Mouse (Mus musculus): ENCODE measurements around the gene Dnhd1. TPM values are rescaled to one million over a fixed set of nuclear protein-coding genes. Genes with fewer than 3 reads are reported as not detected.
"Not testable (repeated sequence)": the region's sequence is repeated elsewhere in the genome, so short reads cannot be mapped to it uniquely, and the experiment has no call there.

Dnhd1 gene
- total RNA-seq, 1 experiment from 2014 or later = 1.5 TPM

DNA sequence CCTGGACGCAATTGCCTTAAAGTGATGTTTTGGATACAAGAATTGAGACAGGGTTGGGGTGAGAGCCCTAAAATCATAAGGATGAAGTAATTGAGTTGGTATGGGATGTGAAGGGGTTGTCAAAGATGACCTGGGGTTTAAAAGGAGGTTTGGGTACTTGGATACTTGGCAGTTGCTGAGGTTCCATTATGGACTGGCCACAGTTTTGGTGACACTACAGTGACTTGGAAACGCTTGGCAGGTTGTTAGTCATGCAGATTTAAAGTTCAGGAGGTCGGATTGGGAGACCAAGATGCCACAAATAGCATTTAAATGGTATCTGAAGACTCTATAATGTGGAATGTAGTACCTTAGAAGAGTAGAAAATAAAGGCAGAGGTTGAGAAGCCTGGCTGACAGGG, 87.0 kb downstream of the Dnhd1 start:
- ATAC-seq (replicated peaks; ENCODE audit: low read depth, poor library complexity, severe bottlenecking) = no peak

DNA sequence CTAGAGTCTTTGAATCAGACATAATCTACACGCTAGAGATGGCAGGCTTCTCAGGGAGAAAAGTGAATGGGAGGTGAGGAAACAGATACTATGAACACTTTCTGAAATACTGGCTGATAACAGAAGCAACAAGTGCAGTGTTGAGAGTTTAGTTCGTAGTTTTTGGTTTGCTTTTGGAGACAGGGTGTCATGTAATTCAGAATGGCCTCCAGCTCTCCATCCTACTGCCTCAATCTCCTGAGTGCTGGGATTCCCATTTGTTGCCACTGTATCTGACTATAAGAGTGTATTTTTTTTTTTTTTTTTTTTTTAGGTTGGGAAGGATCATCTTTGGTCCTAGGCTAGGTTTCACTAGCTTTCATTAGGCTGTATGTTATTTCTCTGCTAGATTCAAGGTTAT, 87.7 kb downstream of the Dnhd1 start:
- ATAC-seq (replicated peaks; ENCODE audit: low read depth, poor library complexity, severe bottlenecking) = no peak

DNA sequence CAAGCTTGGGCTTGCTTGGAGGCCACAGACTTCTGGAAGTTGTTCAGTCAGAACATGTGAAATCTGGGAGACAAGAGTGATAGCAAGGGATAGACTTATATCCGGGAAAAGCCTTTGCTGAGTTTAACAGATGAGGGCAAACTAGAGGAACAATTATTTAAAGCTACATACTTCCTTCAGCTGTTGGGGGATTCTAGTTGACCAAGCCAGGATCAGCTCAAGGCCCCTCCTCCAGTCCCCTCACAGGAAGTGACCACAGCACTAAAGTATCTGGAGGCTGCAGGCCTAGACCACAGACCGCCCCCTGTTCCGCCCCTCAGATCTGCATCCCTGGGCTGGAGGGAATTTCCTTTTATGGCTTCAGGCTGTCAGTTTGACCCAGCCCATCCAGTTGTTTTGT, 88.3 kb downstream of the Dnhd1 start:
- ATAC-seq (replicated peaks; ENCODE audit: low read depth, poor library complexity, severe bottlenecking) = peak; percentile 72

DNA sequence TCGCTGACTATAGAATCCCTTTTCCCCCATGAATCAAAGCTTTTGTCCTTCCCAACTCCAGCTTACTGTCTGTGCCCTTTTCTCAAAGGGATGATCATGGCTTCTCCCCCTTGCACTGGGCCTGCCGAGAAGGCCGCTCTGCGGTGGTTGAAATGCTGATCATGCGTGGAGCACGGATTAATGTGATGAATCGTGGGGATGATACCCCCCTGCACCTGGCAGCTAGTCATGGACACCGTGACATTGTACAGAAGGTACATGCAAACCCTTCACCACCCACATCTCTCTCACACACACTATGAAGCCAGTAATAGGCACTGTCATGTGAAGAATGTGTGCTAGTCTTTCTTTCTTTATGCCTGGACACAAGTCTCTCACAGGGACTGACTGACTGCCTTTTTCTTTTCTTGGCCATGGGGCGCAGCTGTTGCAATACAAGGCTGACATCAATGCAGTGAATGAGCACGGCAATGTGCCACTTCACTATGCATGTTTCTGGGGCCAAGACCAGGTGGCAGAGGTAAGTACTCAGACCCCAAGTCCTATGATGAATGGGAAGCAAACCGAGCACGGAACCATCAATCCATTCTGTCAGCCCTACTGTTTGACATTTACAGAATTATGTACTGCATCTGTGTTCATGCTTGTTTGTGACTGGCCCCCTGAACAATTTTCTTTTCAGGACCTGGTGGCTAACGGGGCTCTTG, 89.6 kb downstream of the Dnhd1 start:
- no peak for ATAC-seq (replicated peaks; ENCODE audit: low read depth, poor library complexity, severe bottlenecking)

DNA sequence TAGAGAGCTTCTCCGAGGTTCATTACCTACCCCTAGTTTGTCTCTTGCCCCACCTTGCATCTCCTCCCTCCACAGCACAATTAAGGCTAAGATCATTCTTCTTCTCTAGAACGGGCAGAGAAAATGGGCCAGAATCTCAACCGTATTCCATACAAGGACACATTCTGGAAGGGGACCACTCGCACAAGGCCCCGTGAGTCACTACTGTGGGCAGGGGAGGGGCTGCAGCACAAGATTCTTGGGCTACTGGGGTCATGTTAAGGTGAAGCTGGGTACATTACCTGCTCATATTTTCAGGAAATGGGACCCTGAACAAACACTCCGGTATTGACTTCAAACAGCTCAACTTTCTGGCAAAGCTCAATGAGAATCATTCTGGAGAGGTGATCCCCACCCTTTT, 90.2 kb downstream of the Dnhd1 start:
- no peak for ATAC-seq (replicated peaks; ENCODE audit: low read depth, poor library complexity, severe bottlenecking)

DNA sequence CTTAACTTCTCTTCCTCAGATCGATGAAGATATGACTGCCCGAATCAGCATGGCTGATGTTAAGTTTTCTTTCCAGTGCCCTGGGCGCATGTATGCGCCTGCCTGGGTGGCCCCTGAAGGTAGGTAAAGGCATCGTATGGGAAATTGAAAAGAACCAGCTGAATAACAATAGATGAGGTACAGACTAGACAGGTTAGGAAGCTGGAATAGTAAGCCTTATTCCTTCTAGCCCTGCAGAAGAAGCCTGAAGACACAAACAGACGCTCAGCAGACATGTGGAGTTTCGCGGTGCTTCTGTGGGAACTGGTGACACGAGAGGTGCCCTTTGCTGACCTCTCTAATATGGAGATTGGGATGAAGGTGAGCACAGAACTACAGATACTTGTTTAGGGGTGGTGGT, 91.4 kb downstream of the Dnhd1 start:
- no peak for ATAC-seq (replicated peaks; ENCODE audit: low read depth, poor library complexity, severe bottlenecking)

DNA sequence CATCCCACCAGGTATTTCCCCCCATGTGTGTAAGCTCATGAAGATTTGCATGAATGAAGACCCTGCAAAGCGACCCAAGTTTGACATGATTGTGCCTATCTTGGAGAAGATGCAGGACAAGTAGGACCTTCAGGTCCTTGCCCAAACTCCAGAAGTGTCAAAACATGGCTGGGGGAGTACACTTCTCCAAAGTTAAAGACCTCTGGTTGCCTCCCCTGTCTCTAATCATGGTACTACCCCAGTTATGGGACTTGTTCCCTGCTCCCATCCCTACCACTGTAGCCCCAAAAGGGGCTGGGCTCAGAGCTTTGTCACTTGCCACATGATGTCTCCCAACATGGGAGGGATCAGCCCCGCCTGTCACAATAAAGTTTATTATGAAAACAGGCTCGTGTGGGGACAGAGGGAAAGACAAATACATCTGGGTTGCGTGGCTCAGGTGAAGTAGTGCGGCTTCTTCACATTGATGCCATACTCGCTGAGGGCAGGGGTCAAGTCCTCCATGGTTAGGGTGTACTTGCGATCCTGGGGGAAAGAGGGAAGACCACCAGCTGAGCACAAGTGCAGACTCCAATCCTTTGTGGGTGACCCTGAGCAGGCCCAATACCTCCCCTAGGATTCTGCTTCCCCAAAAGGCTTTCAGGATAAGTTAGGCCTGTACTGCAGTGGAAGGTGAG, 92.0 kb downstream of the Dnhd1 start:
- not testable (repeated sequence) for ATAC-seq (replicated peaks; ENCODE audit: low read depth, poor library complexity, severe bottlenecking)

DNA sequence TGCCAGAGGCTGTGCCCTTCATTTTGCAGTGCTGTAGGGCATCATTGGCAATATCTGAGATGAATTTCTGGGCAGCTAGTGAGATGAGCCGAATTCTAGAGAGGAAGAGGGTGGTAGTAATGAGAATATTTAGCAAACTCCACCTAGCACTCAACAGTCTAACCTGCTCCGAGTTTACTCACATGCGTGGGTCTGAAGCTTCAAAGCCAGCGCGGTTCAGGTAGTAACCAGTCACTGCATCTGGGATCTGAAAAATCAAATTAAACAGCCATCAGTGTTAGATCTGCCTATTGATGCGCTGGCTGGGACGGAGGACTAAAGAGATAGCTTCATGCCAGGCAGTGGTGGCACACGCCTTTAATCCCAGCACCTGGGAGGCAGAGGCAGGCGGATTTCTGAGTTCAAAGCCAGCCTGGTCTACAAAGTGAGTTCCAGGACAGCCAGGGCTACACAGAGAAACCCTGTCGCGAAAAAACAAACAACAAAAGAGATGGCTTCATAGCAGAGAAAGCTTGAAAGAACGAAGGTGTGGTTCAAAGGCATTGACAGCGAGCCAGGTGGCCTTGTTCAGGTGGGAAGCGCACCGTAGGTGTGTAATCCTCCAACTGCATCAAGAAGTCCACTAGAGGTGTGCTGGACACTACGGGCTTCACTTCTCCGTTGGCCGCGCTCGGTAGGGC, 92.8 kb downstream of the Dnhd1 start:
- ATAC-seq (replicated peaks; ENCODE audit: low read depth, poor library complexity, severe bottlenecking) = not testable (repeated sequence)

DNA sequence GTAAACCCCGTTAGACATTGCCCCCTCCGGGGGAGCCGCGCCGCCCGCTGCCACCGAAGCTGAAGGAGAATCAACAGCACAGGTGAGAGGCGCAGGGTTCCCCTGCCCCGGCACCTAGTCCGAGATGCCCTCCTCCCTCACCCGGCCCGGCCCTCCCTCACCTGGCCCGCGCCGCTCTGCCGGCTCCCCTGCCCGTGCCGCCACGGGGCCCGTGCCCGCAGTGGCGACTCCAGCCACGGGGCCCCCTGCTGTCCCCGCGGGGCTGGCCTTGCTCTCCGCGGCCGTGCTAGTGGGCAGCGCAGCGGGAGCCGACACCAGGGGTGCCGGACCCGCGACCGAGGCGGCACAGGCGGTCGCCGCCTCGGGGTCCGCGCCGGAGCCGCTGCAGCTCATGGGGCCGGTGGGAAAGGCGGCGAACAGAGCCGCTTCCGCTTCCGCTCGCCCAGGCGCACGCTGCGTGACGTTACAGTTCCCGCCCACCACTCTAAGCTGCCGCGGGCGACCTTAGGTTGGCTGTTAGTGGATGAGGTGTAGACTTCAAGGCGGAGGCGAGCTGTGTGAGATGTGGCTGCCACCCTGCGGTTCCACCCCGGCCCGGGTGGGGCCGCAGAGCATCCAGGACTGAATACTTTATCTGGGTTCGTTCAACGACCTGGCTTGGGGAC, 93.4 kb downstream of the Dnhd1 start, which contains the start of gene Taf10:
Gene Taf10, minus strand, starts transcription at position 436 of the 665 bp plus-strand sequence.
- ATAC-seq (replicated peaks; ENCODE audit: low read depth, poor library complexity, severe bottlenecking) = peak; percentile 98

DNA sequence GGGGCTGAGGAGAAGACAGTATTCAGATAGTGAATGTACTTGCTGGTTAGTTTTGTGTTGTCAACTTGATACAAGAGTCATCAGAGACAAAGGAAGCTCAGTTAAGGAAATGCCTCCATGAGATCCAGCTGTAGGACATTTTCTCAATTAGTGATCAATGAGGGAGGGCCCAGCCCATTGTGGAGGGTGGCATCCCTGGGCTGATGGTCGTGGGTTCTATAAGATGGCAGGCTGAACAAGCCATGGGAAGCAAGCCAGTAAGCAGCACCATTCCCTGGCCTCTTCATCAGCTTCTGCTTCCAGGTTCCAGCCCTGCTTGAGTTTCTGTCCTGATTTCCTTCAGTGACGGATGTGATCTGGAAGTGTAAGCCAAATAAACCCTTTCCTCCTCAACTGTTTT, 97.1 kb downstream of the Dnhd1 start:
- no peak for ATAC-seq (replicated peaks; ENCODE audit: low read depth, poor library complexity, severe bottlenecking)

DNA sequence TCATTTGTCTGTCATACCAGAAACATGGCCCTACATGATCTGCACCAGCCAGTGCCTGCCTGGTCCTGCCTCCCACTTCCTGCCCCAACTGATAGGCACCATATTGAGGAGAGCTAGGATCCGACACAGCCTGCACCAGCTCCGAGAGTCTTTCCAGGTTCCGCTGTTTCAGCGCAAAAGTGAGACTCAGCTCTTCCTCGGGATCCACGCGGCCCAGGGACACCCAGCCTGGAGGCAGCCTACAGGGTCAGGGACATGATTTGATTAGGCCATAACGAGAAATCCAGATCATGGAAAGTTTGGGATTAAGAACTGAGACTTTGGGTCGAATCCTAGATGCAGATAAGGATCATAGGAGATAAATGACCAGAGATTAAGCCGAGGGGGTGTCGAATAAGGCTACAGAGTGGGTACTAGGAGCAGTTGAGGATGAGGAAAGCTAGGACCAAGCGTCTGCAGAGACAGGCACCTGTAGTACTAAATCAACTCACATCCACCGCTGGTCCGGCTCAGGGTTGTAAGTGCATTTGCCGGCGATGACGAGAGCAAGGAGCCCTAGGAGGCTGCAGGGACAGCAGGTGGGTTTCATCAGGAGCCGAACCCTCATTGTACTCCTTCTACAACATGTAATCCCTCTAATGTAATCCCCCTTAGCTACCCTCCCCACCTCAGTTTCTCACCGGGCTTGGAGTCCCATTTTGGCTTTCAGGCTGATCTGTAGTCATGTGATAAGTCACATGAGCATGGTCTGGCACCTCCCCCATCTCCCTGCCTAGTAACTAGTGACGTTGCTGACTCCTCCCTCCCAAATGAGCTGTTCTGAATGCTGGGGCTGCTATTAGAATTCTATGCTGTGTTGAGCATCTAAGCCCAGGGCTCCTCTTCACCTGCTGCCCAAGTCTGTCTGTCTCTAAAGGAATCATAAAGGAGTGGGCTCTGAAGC, 101.1 kb downstream of the Dnhd1 start, which contains the start of gene Tpp1:
Gene Tpp1, minus strand, starts transcription at position 745 of the 943 bp plus-strand sequence.
- peak; percentile 95 for ATAC-seq (replicated peaks; ENCODE audit: low read depth, poor library complexity, severe bottlenecking)

DNA sequence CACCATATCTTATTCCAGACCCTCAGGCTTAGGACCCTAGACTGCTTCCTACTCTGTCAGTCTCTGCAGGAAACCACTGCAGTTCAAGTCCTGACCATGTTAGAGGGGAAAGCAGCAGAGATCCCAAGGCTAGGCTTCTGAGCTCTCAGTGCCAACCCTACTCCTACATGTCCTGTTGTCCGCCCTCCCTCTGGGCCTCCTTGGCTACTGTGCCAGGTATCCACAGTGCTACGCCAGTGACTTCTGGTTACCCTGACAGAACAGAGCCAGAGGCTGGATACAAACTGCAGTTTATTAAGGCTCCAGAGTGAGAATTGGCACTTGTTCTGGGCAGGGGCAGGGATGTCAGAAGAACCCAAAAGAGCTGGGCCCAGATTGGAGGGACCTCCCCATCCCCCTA, 102.1 kb downstream of the Dnhd1 start:
- no peak for ATAC-seq (replicated peaks; ENCODE audit: low read depth, poor library complexity, severe bottlenecking)

DNA sequence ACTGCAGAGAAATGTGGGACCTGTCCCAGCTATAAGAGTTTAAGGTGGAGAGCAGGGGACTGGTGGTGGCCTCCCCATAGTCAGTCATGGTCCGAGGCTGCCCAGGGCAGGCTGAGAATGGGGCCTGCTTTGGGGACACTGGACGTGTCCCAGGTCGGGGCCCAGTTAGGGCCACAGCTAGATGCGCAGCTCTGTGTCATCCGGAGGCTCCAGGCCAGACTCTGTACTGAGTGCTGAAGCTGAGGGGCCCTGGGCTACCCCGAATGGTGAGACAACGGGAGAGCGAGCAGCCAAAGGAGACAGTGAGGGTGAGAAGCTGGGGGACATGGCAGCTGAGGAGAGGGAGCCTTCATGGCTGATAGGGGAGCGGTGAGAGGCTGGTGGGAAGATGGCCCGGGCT, 102.7 kb downstream of the Dnhd1 start:
- ATAC-seq (replicated peaks; ENCODE audit: low read depth, poor library complexity, severe bottlenecking) = no peak

DNA sequence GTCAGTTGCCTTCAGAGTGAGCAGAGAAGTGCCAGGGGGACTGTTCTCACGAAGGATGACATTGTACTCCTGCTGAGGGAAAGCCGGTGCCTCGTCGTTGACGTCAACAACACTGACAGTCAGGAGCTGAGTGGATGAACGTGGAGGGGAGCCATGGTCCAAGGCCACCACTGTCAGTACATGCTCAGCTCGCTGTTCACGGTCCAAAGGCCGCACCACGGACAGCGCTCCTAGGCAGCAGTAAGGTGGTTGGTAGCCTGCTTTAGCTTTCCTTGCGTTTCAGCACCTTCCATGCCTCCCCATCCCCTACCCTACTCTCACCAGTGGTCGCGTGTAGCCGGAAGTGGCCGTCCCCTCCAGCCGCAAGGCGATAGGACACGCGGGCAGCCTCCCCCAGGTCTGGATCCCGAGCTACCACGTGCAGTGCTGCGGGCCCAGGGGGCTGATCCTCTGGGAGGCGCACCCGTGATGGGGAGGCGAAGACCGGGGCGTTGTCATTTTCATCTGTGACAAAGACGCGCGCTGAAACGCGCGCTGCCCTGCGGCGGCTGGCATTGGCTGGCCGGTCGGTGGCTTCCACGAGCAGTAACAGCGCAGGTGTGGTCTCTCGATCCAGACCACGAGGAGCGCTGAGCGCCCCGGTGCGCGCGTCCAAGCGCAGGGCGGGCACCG, 111.3 kb downstream of the Dnhd1 start:
- ATAC-seq (replicated peaks; ENCODE audit: low read depth, poor library complexity, severe bottlenecking) = peak; percentile 38

DNA sequence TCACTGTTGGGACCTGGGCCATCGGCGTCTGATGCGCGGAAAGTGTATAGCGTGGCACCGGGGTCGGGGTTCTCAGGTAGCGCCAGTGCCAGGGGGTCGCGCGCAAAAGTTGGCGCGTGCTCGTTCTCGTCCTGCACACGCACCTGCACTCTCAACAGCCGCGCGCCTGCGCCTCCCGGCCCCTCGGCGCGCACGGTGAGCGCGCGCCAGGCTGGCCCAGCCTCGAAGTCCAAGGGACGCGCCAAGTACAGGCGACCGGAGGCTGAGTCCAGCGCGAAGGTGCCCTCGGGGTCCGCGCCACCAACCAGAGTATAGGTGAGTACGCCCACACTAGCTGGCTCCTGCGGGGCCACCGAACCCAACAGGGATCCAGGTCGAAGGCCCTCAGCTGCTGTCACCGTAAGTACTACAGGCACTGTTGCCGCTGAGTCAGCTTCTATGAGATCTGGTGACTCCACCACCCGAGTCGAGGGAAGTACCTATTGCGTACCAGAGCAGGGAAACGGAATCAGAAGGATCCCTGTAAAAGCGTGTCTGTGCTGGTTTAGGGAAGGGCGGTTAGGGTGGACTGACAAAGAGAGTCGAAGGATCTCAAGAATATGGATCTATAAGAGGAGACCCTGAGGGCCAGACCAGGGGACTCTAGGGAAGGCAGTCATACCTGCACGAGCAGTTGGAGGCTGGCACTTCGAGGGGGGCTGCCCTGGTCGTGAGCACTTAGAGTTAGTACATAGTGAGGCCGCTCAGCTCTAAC, 112.1 kb downstream of the Dnhd1 start:
- ATAC-seq (replicated peaks; ENCODE audit: low read depth, poor library complexity, severe bottlenecking) = 0 out of 2 replicates have a peak, but pooled peaks have one; percentile 30

DNA sequence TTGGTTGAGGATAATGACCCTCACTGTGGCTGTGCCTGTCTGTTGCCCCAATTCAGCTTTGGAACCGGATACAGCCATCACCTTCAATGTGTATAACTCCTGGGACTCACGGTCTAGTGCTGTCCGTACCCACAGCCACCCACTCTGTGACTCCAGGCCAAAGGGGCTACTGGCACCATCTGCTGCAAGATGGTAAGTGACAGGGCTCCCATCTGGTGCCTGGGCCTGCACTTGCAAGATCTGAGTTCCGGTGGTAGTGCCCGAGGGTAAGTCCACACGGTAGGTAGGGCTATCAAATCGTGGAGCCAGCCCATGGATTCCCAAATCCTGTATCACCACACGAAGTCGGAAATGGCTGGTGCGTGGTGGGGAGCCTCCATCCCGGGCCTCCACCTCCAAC, 113.7 kb downstream of the Dnhd1 start:
- ATAC-seq (replicated peaks; ENCODE audit: low read depth, poor library complexity, severe bottlenecking) = no peak

DNA sequence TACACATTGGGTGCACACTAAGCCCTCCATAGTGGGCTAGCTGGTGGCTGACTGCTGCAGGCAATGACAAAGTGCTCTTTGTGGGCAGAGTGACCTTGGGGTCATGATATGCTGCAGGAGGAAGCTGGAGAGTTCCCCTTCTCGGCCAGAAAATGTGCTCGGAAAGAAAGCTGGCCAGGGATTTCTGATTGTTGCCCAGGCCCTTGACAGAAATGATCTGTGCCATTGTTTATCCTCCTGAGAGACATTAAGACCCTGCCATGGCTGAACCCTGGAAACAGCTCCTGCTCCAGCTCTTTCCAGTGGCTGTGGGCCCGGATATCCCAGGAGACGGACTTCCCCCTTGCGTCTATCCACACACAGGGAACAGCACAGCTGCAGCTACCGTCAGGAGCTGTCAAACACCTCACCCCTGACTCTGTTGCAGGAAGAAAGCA, 117.1 kb downstream of the Dnhd1 start:
- peak; percentile 78 for ATAC-seq (replicated peaks; ENCODE audit: low read depth, poor library complexity, severe bottlenecking)

DNA sequence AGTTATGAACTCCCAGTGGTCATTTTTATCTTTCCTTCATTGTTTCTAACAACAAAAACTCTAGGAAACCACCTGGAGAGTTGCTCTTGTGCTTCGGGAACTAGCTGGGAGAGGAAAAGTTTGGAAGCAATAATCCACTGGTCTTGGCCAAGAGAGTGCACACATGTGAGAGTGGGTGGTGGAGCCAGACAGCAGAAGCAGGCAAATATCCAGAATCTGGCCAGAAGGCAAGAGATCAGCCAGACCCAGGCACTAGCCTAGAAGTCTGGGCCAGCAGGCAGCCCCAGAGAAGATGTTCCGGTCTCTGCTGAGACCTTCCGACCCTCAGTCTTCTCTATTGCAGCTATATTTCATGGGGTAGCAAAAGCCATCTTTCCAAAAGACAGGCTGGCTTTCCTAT, 119.3 kb downstream of the Dnhd1 start:
- ATAC-seq (replicated peaks; ENCODE audit: low read depth, poor library complexity, severe bottlenecking) = no peak
